Mouse (Mus musculus) MEL (cell line): ENCODE results near the gene Nrtn. TPM values are rescaled to one million over a fixed set of nuclear protein-coding genes. Genes with fewer than 3 reads are reported as not detected.

ENCODE experiments used
- DNase-seq: peaks from one replicate; pipeline ENCODE4 v3.0.0; 2011; ENCODE audit warnings: low read depth, low spot score
- H3K27ac ChIP-seq: 2 replicates; pipeline ENCODE4 v1.5.1; 2012; ENCODE audit warnings: low read depth, mild to moderate bottlenecking, control low read depth, low read length, moderate library complexity; ENCODE audit not compliant: control insufficient read depth
- H3K27me3 ChIP-seq, 2 experiments: fragments of 150-350 bp in 1 of 2; sonication (generic) in 1 of 2; 2 replicates each; pipeline ENCODE4 v1.6.1; 2012; ENCODE audit warnings: low read length in 2 of 2, mild to moderate bottlenecking in 2 of 2, improper control_type of control experiment in 1 of 2, moderate library complexity in 1 of 2; ENCODE audit not compliant: insufficient read depth in 2 of 2, control insufficient read depth in 1 of 2
- H3K36me3 ChIP-seq, 2 experiments: 2 replicates each; pipeline ENCODE4 v1.6.1; 2012 to 2014; ENCODE audit warnings: low read length in 2 of 2, improper control_type of control experiment in 1 of 2, inconsistent platforms in 1 of 2, mild to moderate bottlenecking in 1 of 2; ENCODE audit not compliant: insufficient read depth in 2 of 2, control insufficient read depth in 1 of 2
- H3K4me1 ChIP-seq, 2 experiments: fragments of 150-350 bp in 1 of 2; sonication (generic) in 1 of 2; 2 replicates each; pipeline ENCODE4 v1.6.1; 2012; ENCODE audit warnings: low read length in 2 of 2, improper control_type of control experiment in 1 of 2, mild to moderate bottlenecking in 1 of 2; ENCODE audit not compliant: insufficient read depth in 2 of 2, control insufficient read depth in 1 of 2
- H3K4me3 ChIP-seq, 2 experiments: fragments of 150-350 bp in 1 of 2; sonication (generic) in 1 of 2; 2 replicates each; pipeline ENCODE4 v1.5.1; 2012; ENCODE audit warnings: low read depth in 2 of 2, low read length in 2 of 2, mild to moderate bottlenecking in 2 of 2, moderate library complexity in 2 of 2, control low read depth in 1 of 2, improper control_type of control experiment in 1 of 2; ENCODE audit not compliant: control insufficient read depth in 1 of 2, insufficient read depth in 1 of 2
- H3K79me2 ChIP-seq: 2 replicates; pipeline ENCODE4 v1.6.1; 2012; ENCODE audit warnings: mild to moderate bottlenecking, low read length, moderate library complexity; ENCODE audit not compliant: control insufficient read depth, poor library complexity, insufficient read depth
- H3K9ac ChIP-seq: 2 replicates; pipeline ENCODE4 v1.6.1; 2012; ENCODE audit warnings: low read depth, mild to moderate bottlenecking, control low read depth, low read length, moderate library complexity; ENCODE audit not compliant: control insufficient read depth, poor library complexity, severe bottlenecking
- H3K9me3 ChIP-seq: fragments of 150-350 bp; sonication (generic); replicated peaks from 2 replicates; pipeline ENCODE4 v1.6.1; 2012; ENCODE audit warnings: mild to moderate bottlenecking, low read length, improper control_type of control experiment, moderate library complexity; ENCODE audit not compliant: insufficient read depth
- BHLHE40 ChIP-seq: IDR thresholded peaks from 2 replicates; pipeline ENCODE4 v1.6.1; 2012; ENCODE audit warnings: low read depth, mild to moderate bottlenecking, inconsistent platforms, low read length, improper control_type of control experiment, borderline replicate concordance
- CTCF ChIP-seq, 3 experiments: IDR thresholded peaks in 2 of 3; conservative IDR thresholded peaks in 1 of 3; 2 replicates each; pipeline ENCODE4 v1.5.1; 2011 to 2012; ENCODE audit warnings: low read length in 3 of 3, low read depth in 2 of 3, mild to moderate bottlenecking in 2 of 3, improper control_type of control experiment in 1 of 3, inconsistent platforms in 1 of 3, mixed read lengths in 1 of 3, moderate library complexity in 1 of 3; ENCODE audit not compliant: control insufficient read depth in 1 of 3, insufficient read depth in 1 of 3, poor library complexity in 1 of 3, severe bottlenecking in 1 of 3
- E2F4 ChIP-seq: IDR thresholded peaks from 2 replicates; pipeline ENCODE4 v1.6.1; 2011; ENCODE audit warnings: low read depth, low read length, improper control_type of control experiment, borderline replicate concordance
- EP300 ChIP-seq, 2 experiments: IDR thresholded peaks; 2 replicates each; pipeline ENCODE4 v1.6.1; 2011; ENCODE audit warnings: improper control_type of control experiment in 2 of 2, low read length in 2 of 2, low read depth in 1 of 2, mild to moderate bottlenecking in 1 of 2
- GABPA ChIP-seq: IDR thresholded peaks from 2 replicates; pipeline ENCODE4 v1.6.1; 2012; ENCODE audit warnings: low read depth, mild to moderate bottlenecking, inconsistent platforms, low read length, improper control_type of control experiment, moderate library complexity
- GATA1 ChIP-seq: IDR thresholded peaks from 2 replicates; pipeline ENCODE4 v1.6.1; 2011; ENCODE audit warnings: low read depth, low read length, improper control_type of control experiment
- HCFC1 ChIP-seq: IDR thresholded peaks from 2 replicates; pipeline ENCODE4 v1.6.1; 2012; ENCODE audit warnings: low read depth, mild to moderate bottlenecking, inconsistent platforms, low read length, improper control_type of control experiment, moderate library complexity
- KAT2A ChIP-seq: conservative IDR thresholded peaks from 2 replicates; pipeline ENCODE4 v1.6.1; 2012; ENCODE audit warnings: low read depth, low read length, improper control_type of control experiment, inconsistent platforms
- MAX ChIP-seq: IDR thresholded peaks from 2 replicates; pipeline ENCODE4 v1.6.1; 2011; ENCODE audit warnings: low read length, improper control_type of control experiment
- MAZ ChIP-seq: IDR thresholded peaks from 2 replicates; pipeline ENCODE4 v1.6.1; 2012; ENCODE audit warnings: low read depth, mild to moderate bottlenecking, inconsistent platforms, low read length, improper control_type of control experiment
- MEF2A ChIP-seq: IDR thresholded peaks from 2 replicates; pipeline ENCODE4 v1.6.1; 2014; ENCODE audit warnings: low read depth, mild to moderate bottlenecking, inconsistent platforms, low read length, improper control_type of control experiment; ENCODE audit not compliant: poor library complexity, insufficient replicate concordance, severe bottlenecking; ENCODE audit errors: extremely low read depth
- MXI1 ChIP-seq: IDR thresholded peaks from 2 replicates; pipeline ENCODE4 v1.6.1; 2011; ENCODE audit warnings: mild to moderate bottlenecking, low read depth, low read length, improper control_type of control experiment
- MYB ChIP-seq: IDR thresholded peaks from 2 replicates; pipeline ENCODE4 v1.6.1; 2011; ENCODE audit warnings: mild to moderate bottlenecking, low read depth, low read length, improper control_type of control experiment
- NELFE ChIP-seq: IDR thresholded peaks from 2 replicates; pipeline ENCODE4 v1.6.1; 2011; ENCODE audit warnings: low read depth, low read length, improper control_type of control experiment
- NRF1 ChIP-seq: IDR thresholded peaks from 2 replicates; pipeline ENCODE4 v1.6.1; 2014; ENCODE audit warnings: low read depth, mild to moderate bottlenecking, inconsistent platforms, low read length, improper control_type of control experiment, moderate library complexity; ENCODE audit not compliant: poor library complexity, insufficient read depth, severe bottlenecking
- POLR2AphosphoS2 ChIP-seq: IDR thresholded peaks from 2 replicates; pipeline ENCODE4 v1.6.1; 2011; ENCODE audit warnings: low read length, improper control_type of control experiment
- POLR2AphosphoS5 ChIP-seq: IDR thresholded peaks from 2 replicates; pipeline ENCODE4 v1.6.1; 2012; ENCODE audit warnings: low read depth, borderline replicate concordance, mild to moderate bottlenecking, inconsistent platforms, low read length, moderate library complexity, mixed read lengths
- RCOR1 ChIP-seq: IDR thresholded peaks from 2 replicates; pipeline ENCODE4 v1.6.1; 2012; ENCODE audit warnings: low read depth, mild to moderate bottlenecking, inconsistent platforms, low read length, improper control_type of control experiment
- SIN3A ChIP-seq: IDR thresholded peaks from 2 replicates; pipeline ENCODE4 v1.6.1; 2012; ENCODE audit warnings: low read length, improper control_type of control experiment, inconsistent platforms
- SMC3 ChIP-seq: IDR thresholded peaks from 2 replicates; pipeline ENCODE4 v1.6.1; 2011; ENCODE audit warnings: low read depth, low read length, improper control_type of control experiment
- TAL1 ChIP-seq: IDR thresholded peaks from 2 replicates; pipeline ENCODE4 v1.6.1; 2012; ENCODE audit warnings: mild to moderate bottlenecking, inconsistent platforms, low read length, moderate library complexity, mixed read lengths
- TBP ChIP-seq: IDR thresholded peaks from 2 replicates; pipeline ENCODE4 v1.8.0; 2011; ENCODE audit warnings: low read depth, low read length, improper control_type of control experiment
- TCF12 ChIP-seq: IDR thresholded peaks from 2 replicates; pipeline ENCODE4 v1.6.1; 2014; ENCODE audit warnings: low read depth, mild to moderate bottlenecking, inconsistent platforms, low read length, improper control_type of control experiment, moderate library complexity
- UBTF ChIP-seq: IDR thresholded peaks from 2 replicates; pipeline ENCODE4 v1.6.1; 2012; ENCODE audit warnings: low read depth, mild to moderate bottlenecking, inconsistent platforms, low read length, improper control_type of control experiment, moderate library complexity, borderline replicate concordance; ENCODE audit not compliant: insufficient read depth
- USF2 ChIP-seq, 2 experiments: IDR thresholded peaks; 2 replicates each; pipeline ENCODE4 v1.6.1; 2011 to 2012; ENCODE audit warnings: improper control_type of control experiment in 2 of 2, low read length in 2 of 2, borderline replicate concordance in 1 of 2, inconsistent platforms in 1 of 2, low read depth in 1 of 2, mild to moderate bottlenecking in 1 of 2; ENCODE audit not compliant: insufficient read depth in 1 of 2
- ZC3H11A ChIP-seq: IDR thresholded peaks from 2 replicates; pipeline ENCODE4 v1.6.1; 2012; ENCODE audit warnings: low read depth, mild to moderate bottlenecking, inconsistent platforms, low read length, improper control_type of control experiment
- ZKSCAN1 ChIP-seq: IDR thresholded peaks from 2 replicates; pipeline ENCODE4 v1.6.1; 2012; ENCODE audit warnings: low read depth, mild to moderate bottlenecking, inconsistent platforms, low read length, improper control_type of control experiment, moderate library complexity
- ZMIZ1 ChIP-seq: IDR thresholded peaks from 2 replicates; pipeline ENCODE4 v1.6.1; 2012; ENCODE audit warnings: low read depth, mild to moderate bottlenecking, inconsistent platforms, low read length, improper control_type of control experiment, moderate library complexity
- ZNF384 ChIP-seq: IDR thresholded peaks from 2 replicates; pipeline ENCODE4 v1.6.1; 2012; ENCODE audit warnings: low read depth, mild to moderate bottlenecking, inconsistent platforms, low read length, improper control_type of control experiment
- polyA plus RNA-seq, 2 experiments: library from polyadenylated mRNA; stranded (reverse) in 1 of 2; unstranded in 1 of 2; fragments of >175 nt in 1 of 2; fragments of >200 nt in 1 of 2; gene quantifications; 2 replicates each; pipeline versions ENCODE4 v1.2.1 to v1.2.4; 2012; ENCODE audit warnings: low replicate concordance in 2 of 2, low read depth in 1 of 2; ENCODE audit not compliant: insufficient read length in 2 of 2, insufficient read depth in 1 of 2, missing spikeins in 1 of 2
- total RNA-seq: library from RNA; depleted of rRNA; stranded (reverse); fragments of 300-350 nt; gene quantifications from 2 replicates; pipeline ENCODE4 v1.2.3, GENCODE M21; 2012

Gene Nrtn
- total and polyA plus RNA-seq, 3 experiments = 10.9 to 11.8 TPM; not detected in 1

GRCm38 (mm10) chr17:56722441-56722840, 34.9 kb downstream of the Nrtn start:
- TF ChIP-seq RCOR1 (no peak), POLR2AphosphoS2 (no peak), ZNF384 (no peak)
- TF ChIP-seq, all 39 proteins: peak for 0
- peaks cover 0 to 6% of the 10 kb centered on the region in 2 experiments; a peak in 1 of 4 replicates for H3K4me1 ChIP-seq
- peaks cover 18% of the 10 kb centered on the region for H3K79me2 ChIP-seq
- H3K27me3 ChIP-seq = no peaks in the 10 kb centered on the region
- DNase-seq = no peak
- no peak overlapping the region for H3K27ac ChIP-seq
- no peak overlapping the region for H3K4me3 ChIP-seq
- no peaks in the 10 kb centered on the region for H3K9me3 ChIP-seq
- peaks cover 0 to 3% of the 10 kb centered on the region in 2 experiments; a peak in 1 of 4 replicates for H3K36me3 ChIP-seq
- H3K9ac ChIP-seq = no peak overlapping the region

GRCm38 (mm10) chr17:56717363-56718058, 39.8 kb downstream of the Nrtn start, which contains the start of the genes Ndufa11 and Vmac:
Gene Ndufa11 (plus strand): TSS chr17:56717767.
Gene Vmac (minus strand): TSS chr17:56718022.
- peaks cover 0 to 3% of the 10 kb centered on the region in 2 experiments; a peak in 1 of 4 replicates for H3K36me3 ChIP-seq
- TF ChIP-seq UBTF = no peak
- no peak for TF ChIP-seq MEF2A
- TF ChIP-seq NELFE = peak; percentile 93
- TF ChIP-seq BHLHE40 = no peak
- no peak; the same call in none of the 2 replicates for TF ChIP-seq MAX
- TF ChIP-seq NRF1 = peak; percentile 85
- TF ChIP-seq TCF12 = peak; percentile 51; the same call in 1 of the 2 replicates
- TF ChIP-seq TAL1 = no peak
- no peak for TF ChIP-seq E2F4
- peak; percentile 81 for TF ChIP-seq MXI1
- TF ChIP-seq GABPA = no peak
- TF ChIP-seq ZNF384 = no peak
- peak; percentile 49; the same call in 1 of the 2 replicates for TF ChIP-seq ZMIZ1
- TF ChIP-seq KAT2A = no peak; the same call in 1 of the 2 replicates
- TF ChIP-seq POLR2AphosphoS2 = peak; percentile 73; the same call in 1 of the 2 replicates
- no peak for TF ChIP-seq CTCF (IDR thresholded peaks at IDR 0.05 in 2 of 3, conservative IDR thresholded peaks at IDR 0.05 in 1 of 3; ENCODE audit: control insufficient read depth in 1 of 3, insufficient read depth in 1 of 3, low read depth in 2 of 3, low read length in 3 of 3, poor library complexity in 1 of 3, severe bottlenecking in 1 of 3)
- no peak for TF ChIP-seq EP300 (IDR thresholded peaks at IDR 0.05; ENCODE audit: low read depth in 1 of 2, low read length in 2 of 2)
- no peak for TF ChIP-seq USF2 (IDR thresholded peaks at IDR 0.05; ENCODE audit: borderline replicate concordance in 1 of 2, insufficient read depth in 1 of 2, low read depth in 1 of 2, low read length in 2 of 2)
- TF ChIP-seq MAZ = no peak
- no peak for TF ChIP-seq GATA1
- TF ChIP-seq MYB = no peak
- TF ChIP-seq ZKSCAN1 = no peak
- TF ChIP-seq ZC3H11A = no peak
- peak; percentile 88 for TF ChIP-seq HCFC1
- TF ChIP-seq SMC3 = peak; percentile 7; the same call in 1 of the 2 replicates
- no peak for TF ChIP-seq RCOR1
- peak; percentile 95 for TF ChIP-seq SIN3A
- TF ChIP-seq POLR2AphosphoS5 = no peak
- peak; percentile 83 for TF ChIP-seq TBP

More at GRCm38 (mm10) chr17:56717363-56718058, 39.8 kb downstream of the Nrtn start, which contains the start of the genes Ndufa11 and Vmac:
- peak within 1 kb of the TSS; percentile 57 for H3K27ac ChIP-seq
- H3K4me1 ChIP-seq = peaks cover 0 to 12% of the 10 kb centered on the region in 2 experiments; a peak in 1 of 4 replicates
- H3K27me3 ChIP-seq = no peaks in the 10 kb centered on the region
- peak within 1 kb of the TSS; percentile 75 to 87 for H3K4me3 ChIP-seq
- peak; percentile 98 for DNase-seq
- H3K9me3 ChIP-seq = no peaks in the 10 kb centered on the region
- H3K9ac ChIP-seq = peak within 1 kb of the TSS; percentile 78
- peaks cover 18% of the 10 kb centered on the region for H3K79me2 ChIP-seq
